Mouse (Mus musculus): Measurements from ENCODE around the gene Gid4.

- no peak for TF ChIP-seq CTCF (IDR thresholded peaks at IDR 0.05; ENCODE audit: borderline replicate concordance, insufficient read depth, low read depth, low read length)
- no peak for TF ChIP-seq POLR2A (IDR thresholded peaks at IDR 0.05; ENCODE audit: borderline replicate concordance, insufficient read depth, low read length)
Measured at GRCm38 (mm10) chr11:60417717-60418472, 950 bp downstream of the Gid4 start, which contains the start of gene Atpaf2.
